In genomic region chr12:69087928-69088609, GRCm38 (mm10) we compare ENCODE assay signal across 9 mouse cellular contexts.
DNase-seq lines count a peak whose midpoint lies in the region; ATAC-seq and TF ChIP-seq lines count a peak whose summit lies in the region.
"Had no signal": no experiment of that assay in that cellular context is flagged by ENCODE, and none has a peak within 500 bp of the region (broad histone marks: within the 10 kb centered on the region; RNA-seq: fewer than 3 reads in every experiment).

No protein-coding gene starts in this region.

- no peak for ATAC-seq in megakaryocyte-erythroid progenitor cell, adult 5-6 weeks (replicated peaks; ENCODE audit: low FRiP score, low TSS enrichment, poor library complexity, severe bottlenecking)

- H3K27ac ChIP-seq in heart, adult 2 months: no peak overlapping the region
- H3K27ac ChIP-seq in heart, embryonic 10.5 days: no peak overlapping the region
- H3K27ac ChIP-seq: stomach, embryonic 15.5 days had no signal

- no peak overlapping the region for H3K4me3 ChIP-seq in heart, adult 2 months
- no peak overlapping the region for H3K4me3 ChIP-seq in heart, embryonic 10.5 days
- H3K4me3 ChIP-seq: stomach, embryonic 15.5 days had no signal

- H3K27me3 ChIP-seq in heart, adult 2 months (ENCODE audit: control insufficient read depth, insufficient read depth, low read length): peaks cover 2% of the 10 kb centered on the region; the same call in 1 of the 2 replicates
- H3K27me3 ChIP-seq in heart, embryonic 10.5 days (ENCODE audit: insufficient read depth, poor library complexity, severe bottlenecking): peaks cover 17% of the 10 kb centered on the region
- H3K27me3 ChIP-seq: stomach, embryonic 15.5 days had no signal

- H3K9ac ChIP-seq in heart, adult 2 months (ENCODE audit: low read depth, low read length): no peak overlapping the region
- H3K9ac ChIP-seq: stomach, embryonic 15.5 days had no signal

- no peaks in the 10 kb centered on the region for H3K79me2 ChIP-seq in heart, adult 2 months (replicated peaks; ENCODE audit: control insufficient read depth, insufficient read depth, low read length)

- 60% methylated on average over 9 of the region's 9 CpGs for WGBS in heart, adult 2 months
- WGBS in heart, embryonic 10.5 days: 55% methylated on average over 9 of the region's 9 CpGs

- H3K9me3 ChIP-seq in heart, embryonic 10.5 days: no peaks in the 10 kb centered on the region
- H3K9me3 ChIP-seq: stomach, embryonic 15.5 days had no signal

- no peaks in the 10 kb centered on the region for H3K4me1 ChIP-seq in heart, adult 2 months (ENCODE audit: control insufficient read depth, insufficient read depth, low read length)
- 0 out of 2 replicates have a peak, but pooled peaks cover 2% of the 10 kb centered on the region for H3K4me1 ChIP-seq in heart, embryonic 10.5 days

- DNase-seq in heart, adult 2 months: no peak
- DNase-seq in heart, embryonic 10.5 days (ENCODE audit: low spot score): no peak
- DNase-seq in 3T3-L1 (ENCODE audit: low read depth, low spot score): peak; percentile 85
- DNase-seq in ZHBTc4 (ENCODE audit: low read depth, low spot score): peak; percentile 74
- DNase-seq in forelimb bud, embryonic 11.5 days (ENCODE audit: low read depth, low spot score): peak; percentile 78
- DNase-seq in layer of hippocampus, adult 8-10 months (ENCODE audit: low spot score in 2 of 2): peak; percentile 21 to 28
- peak; percentile 88 for DNase-seq in retina, embryonic 14.5 days (ENCODE audit: low spot score)

- H3K36me3 ChIP-seq in heart, adult 2 months (ENCODE audit: control insufficient read depth, insufficient read depth, low read length): no peaks in the 10 kb centered on the region
- no peaks in the 10 kb centered on the region for H3K36me3 ChIP-seq in heart, embryonic 10.5 days
- H3K36me3 ChIP-seq: stomach, embryonic 15.5 days had no signal

- no peak for TF ChIP-seq POLR2A in heart, adult 2 months (IDR thresholded peaks at IDR 0.05; ENCODE audit: insufficient read depth, low read depth, low read length)

- TF ChIP-seq CTCF in heart, adult 2 months (IDR thresholded peaks at IDR 0.05): peak; percentile 86

- intact Hi-C loops in heart, adult 2 months (cut with DNase I): no loop called here

- no peak for TF ChIP-seq EP300 in heart, adult 2 months (IDR thresholded peaks at IDR 0.05; ENCODE audit: insufficient read depth, low read depth, low read length)

Comparison
In these comparisons a context has a peak if more than half of its experiments do, and no peak if none do; other contexts are left out.
1. DNase-seq: peak in 3T3-L1 (single experiment), ZHBTc4 (single experiment), forelimb bud, embryonic 11.5 days (single experiment), layer of hippocampus, adult 8-10 months (2 of 2) and retina, embryonic 14.5 days (single experiment); none in heart, adult 2 months (0 of 2) and heart, embryonic 10.5 days (single experiment).